Mouse (Mus musculus): ENCODE results near the gene Epm2a. TPM values are rescaled to one million over a fixed set of nuclear protein-coding genes. Genes with fewer than 3 reads are reported as not detected.

Epm2a gene
- total and polyA plus RNA-seq, 3 experiments: 0.25 to 0.31 TPM; not detected in 1

DNA sequence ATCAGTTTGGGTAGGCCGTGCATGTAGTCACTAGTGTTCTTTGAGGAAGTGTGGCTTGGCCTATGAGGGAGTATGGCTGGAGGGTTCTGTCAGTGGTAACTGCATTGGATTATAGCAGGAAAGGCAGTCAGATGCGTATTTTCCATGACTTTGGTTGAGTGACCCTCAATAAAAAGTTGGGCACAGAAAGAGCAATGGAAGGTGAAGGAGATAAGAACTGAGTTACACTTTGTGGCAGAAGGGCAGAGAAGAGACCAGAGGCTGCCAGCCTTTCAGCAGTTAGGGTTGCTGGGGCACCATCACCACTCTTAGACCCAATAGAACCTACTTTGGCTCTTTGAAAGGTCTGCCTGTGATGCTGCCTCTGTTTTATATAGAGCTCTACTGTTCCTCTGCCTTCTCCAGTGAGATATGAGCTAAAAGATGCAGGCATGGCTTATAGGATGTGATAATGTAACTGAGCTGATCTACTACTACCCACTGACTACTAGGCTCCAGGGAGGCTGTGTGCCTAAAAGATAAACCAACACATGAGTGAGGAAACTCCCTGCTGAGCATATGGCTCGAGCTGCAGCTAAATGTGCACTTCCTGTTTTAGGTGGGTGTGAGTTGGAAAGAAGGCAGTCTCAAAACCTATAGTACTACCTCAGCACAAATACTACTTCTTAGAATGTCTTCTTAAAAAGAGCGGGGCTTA, 19.9 kb upstream of the Epm2a start (continued):
- TF ChIP-seq MEF2A (IDR thresholded peaks at IDR 0.05; ENCODE audit: extremely low read depth, insufficient replicate concordance, low read depth, low read length, poor library complexity, severe bottlenecking) (no peak), TCF12 (IDR thresholded peaks at IDR 0.05; ENCODE audit: low read depth, low read length) (peak; percentile 92), MYB (IDR thresholded peaks at IDR 0.05; ENCODE audit: low read depth, low read length) (0 out of 2 replicates have a peak, but pooled peaks have one; percentile 32)

DNA sequence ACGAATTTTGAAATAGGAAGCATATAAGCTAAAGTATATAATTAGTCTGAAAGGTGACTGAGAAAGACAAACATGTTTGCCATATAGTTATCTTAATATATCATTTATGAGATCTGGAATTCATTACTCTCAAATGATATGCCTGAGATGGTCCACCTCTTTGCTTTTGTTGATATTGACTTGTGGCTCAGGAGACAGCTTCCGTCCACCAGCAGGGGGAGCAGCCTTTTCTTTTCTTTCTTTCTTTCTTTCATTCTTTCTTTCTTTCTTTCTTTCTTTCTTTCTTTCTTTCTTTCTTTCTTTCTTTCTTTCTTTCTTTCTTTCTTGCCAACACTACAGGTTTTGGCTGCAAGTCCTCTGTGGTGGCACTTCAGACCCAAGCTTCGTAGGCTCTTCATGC, 16.7 kb upstream of the Epm2a start:
- H3K9me3 ChIP-seq (replicated peaks; ENCODE audit: insufficient read depth, low read length): no peaks in the 10 kb centered on the region
- H3K27me3 ChIP-seq (ENCODE audit: control insufficient read depth in 1 of 2, insufficient read depth in 2 of 2, low read length in 2 of 2): no peaks in the 10 kb centered on the region
- peaks cover 0 to 25% of the 10 kb centered on the region in 2 experiments; a peak in 2 of 4 replicates for H3K36me3 ChIP-seq (ENCODE audit: control insufficient read depth in 1 of 2, insufficient read depth in 2 of 2, low read length in 2 of 2)
- H3K4me1 ChIP-seq (ENCODE audit: control insufficient read depth in 1 of 2, insufficient read depth in 2 of 2, low read length in 2 of 2): peaks cover 17 to 23% of the 10 kb centered on the region in 2 experiments
- peak; percentile 39 for DNase-seq (ENCODE audit: low read depth, low spot score)
- no peak overlapping the region for H3K27ac ChIP-seq (ENCODE audit: control insufficient read depth, low read depth, low read length)
- TF ChIP-seq CTCF (IDR thresholded peaks at IDR 0.05 in 2 of 3, conservative IDR thresholded peaks at IDR 0.05 in 1 of 3; ENCODE audit: control insufficient read depth in 1 of 3, insufficient read depth in 1 of 3, low read depth in 2 of 3, low read length in 3 of 3, poor library complexity in 1 of 3, severe bottlenecking in 1 of 3): peak; percentile 56 to 65 (median 63)
- TF ChIP-seq USF2 (IDR thresholded peaks at IDR 0.05; ENCODE audit: borderline replicate concordance in 1 of 2, insufficient read depth in 1 of 2, low read depth in 1 of 2, low read length in 2 of 2): no peak
- no peak for TF ChIP-seq MEF2A (IDR thresholded peaks at IDR 0.05; ENCODE audit: extremely low read depth, insufficient replicate concordance, low read depth, low read length, poor library complexity, severe bottlenecking)
- peak; percentile 36 for TF ChIP-seq SMC3 (IDR thresholded peaks at IDR 0.05; ENCODE audit: low read depth, low read length)
- no peak; the same call in 1 of the 2 replicates for TF ChIP-seq RAD21 (IDR thresholded peaks at IDR 0.05; ENCODE audit: low read depth, low read length)
- no peak for TF ChIP-seq KAT2A (conservative IDR thresholded peaks at IDR 0.05; ENCODE audit: low read depth, low read length)
- H3K9ac ChIP-seq (ENCODE audit: control insufficient read depth, low read depth, low read length, poor library complexity, severe bottlenecking): no peak overlapping the region
- no peaks in the 10 kb centered on the region for H3K79me2 ChIP-seq (ENCODE audit: control insufficient read depth, insufficient read depth, low read length, poor library complexity)
- H3K4me3 ChIP-seq (ENCODE audit: control insufficient read depth in 1 of 2, insufficient read depth in 1 of 2, low read depth in 2 of 2, low read length in 2 of 2): no peak overlapping the region

DNA sequence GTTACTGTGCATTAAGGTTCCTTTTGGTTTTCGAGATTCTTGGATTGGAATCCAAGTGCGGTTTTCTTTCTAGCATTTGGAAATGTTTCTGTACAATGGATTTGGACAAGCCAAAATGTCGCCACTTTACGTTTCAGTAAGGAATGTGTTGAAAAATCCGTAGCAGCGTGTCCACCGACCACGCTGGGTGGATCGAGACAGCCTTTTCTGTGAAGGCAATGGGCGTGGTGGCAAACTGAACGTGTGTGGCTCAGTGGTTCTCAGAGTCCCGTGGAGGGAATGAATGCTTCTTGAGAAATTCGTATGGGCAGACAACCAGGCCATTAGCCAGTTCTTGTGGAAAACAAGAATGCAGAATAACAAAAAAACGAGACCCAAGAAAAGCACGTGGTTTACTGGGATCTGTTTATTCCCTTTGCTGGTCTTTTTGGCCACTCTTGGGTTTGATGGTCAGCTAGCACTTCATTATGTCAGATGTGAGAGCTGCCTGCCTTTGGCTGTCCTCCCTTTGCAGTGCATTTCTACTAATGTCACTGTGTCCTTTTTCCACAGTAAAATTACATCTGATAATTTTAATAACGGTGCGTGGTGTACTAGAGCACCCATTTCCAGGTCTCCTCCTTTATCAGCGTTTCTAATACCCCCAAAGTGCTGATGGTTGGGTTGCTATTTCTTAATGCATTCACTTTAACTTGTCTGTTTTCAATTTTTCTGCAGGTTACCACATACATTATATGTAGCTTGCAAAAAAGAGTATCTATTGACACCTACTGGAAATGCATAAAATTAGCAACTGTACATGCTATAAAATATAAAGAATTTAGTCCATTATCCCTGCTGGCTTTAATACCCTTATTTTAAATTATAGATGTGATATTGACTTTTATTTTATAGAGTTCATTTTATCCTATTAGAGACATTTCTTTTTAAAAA, 1.6 kb downstream of the Epm2a start:
- H3K9ac ChIP-seq (ENCODE audit: control insufficient read depth, low read depth, low read length, poor library complexity, severe bottlenecking): peak overlapping the region; percentile 64
- peak overlapping the region; percentile 71 to 95 for H3K4me3 ChIP-seq (ENCODE audit: control insufficient read depth in 1 of 2, insufficient read depth in 1 of 2, low read depth in 2 of 2, low read length in 2 of 2)
- DNase-seq (ENCODE audit: low read depth, low spot score): peak; percentile 56
- H3K9me3 ChIP-seq (replicated peaks; ENCODE audit: insufficient read depth, low read length): no peaks in the 10 kb centered on the region
- H3K79me2 ChIP-seq (ENCODE audit: control insufficient read depth, insufficient read depth, low read length, poor library complexity): peaks cover 5% of the 10 kb centered on the region; the same call in 1 of the 2 replicates
- H3K27ac ChIP-seq (ENCODE audit: control insufficient read depth, low read depth, low read length): no peak overlapping the region
- H3K36me3 ChIP-seq (ENCODE audit: control insufficient read depth in 1 of 2, insufficient read depth in 2 of 2, low read length in 2 of 2): peaks cover 0 to 6% of the 10 kb centered on the region in 2 experiments; a peak in 2 of 4 replicates
- H3K4me1 ChIP-seq (ENCODE audit: control insufficient read depth in 1 of 2, insufficient read depth in 2 of 2, low read length in 2 of 2): peaks cover 0 to 3% of the 10 kb centered on the region in 2 experiments; a peak in 2 of 4 replicates
- H3K27me3 ChIP-seq (ENCODE audit: control insufficient read depth in 1 of 2, insufficient read depth in 2 of 2, low read length in 2 of 2): peaks cover 0 to 3% of the 10 kb centered on the region in 2 experiments; a peak in 2 of 4 replicates
- 0 out of 2 replicates have a peak, but pooled peaks have one; percentile 9 for TF ChIP-seq USF1 (IDR thresholded peaks at IDR 0.05; ENCODE audit: low read depth, low read length)
- TF ChIP-seq MAX (IDR thresholded peaks at IDR 0.05; ENCODE audit: low read length): peak; percentile 80; the same call in 1 of the 2 replicates
- peak; percentile 98 for TF ChIP-seq RAD21 (IDR thresholded peaks at IDR 0.05; ENCODE audit: low read depth, low read length)
- peak; percentile 76 for TF ChIP-seq ZC3H11A (IDR thresholded peaks at IDR 0.05; ENCODE audit: low read depth, low read length)
- no peak for TF ChIP-seq MAFK (IDR thresholded peaks at IDR 0.05; ENCODE audit: borderline replicate concordance, low read depth, low read length)
- peak; percentile 60 for TF ChIP-seq SIN3A (IDR thresholded peaks at IDR 0.05; ENCODE audit: low read length)
- TF ChIP-seq TBP (IDR thresholded peaks at IDR 0.05; ENCODE audit: low read depth, low read length): no peak
- TF ChIP-seq SMC3 (IDR thresholded peaks at IDR 0.05; ENCODE audit: low read depth, low read length): peak; percentile 67
- 0 out of 2 replicates have a peak, but pooled peaks have one; percentile 20 for TF ChIP-seq BHLHE40 (IDR thresholded peaks at IDR 0.05; ENCODE audit: borderline replicate concordance, low read depth, low read length)
- no peak for TF ChIP-seq RCOR1 (IDR thresholded peaks at IDR 0.05; ENCODE audit: low read depth, low read length)
- peak in 2 of 3 experiments; percentile 24 to 70; a peak in 3 of 6 replicates for TF ChIP-seq CTCF (IDR thresholded peaks at IDR 0.05 in 2 of 3, conservative IDR thresholded peaks at IDR 0.05 in 1 of 3; ENCODE audit: control insufficient read depth in 1 of 3, insufficient read depth in 1 of 3, low read depth in 2 of 3, low read length in 3 of 3, poor library complexity in 1 of 3, severe bottlenecking in 1 of 3)
- no peak for TF ChIP-seq USF2 (IDR thresholded peaks at IDR 0.05; ENCODE audit: borderline replicate concordance in 1 of 2, insufficient read depth in 1 of 2, low read depth in 1 of 2, low read length in 2 of 2)
- TF ChIP-seq MYC (IDR thresholded peaks at IDR 0.05; ENCODE audit: low read depth, low read length): peak; percentile 46; the same call in 1 of the 2 replicates
- peak; percentile 64; the same call in 1 of the 2 replicates for TF ChIP-seq MXI1 (IDR thresholded peaks at IDR 0.05; ENCODE audit: low read depth, low read length)
